Mouse (Mus musculus): ENCODE measurements around the gene L3mbtl1. TPM values are rescaled to one million over a fixed set of nuclear protein-coding genes. Genes with fewer than 3 reads are reported as not detected.

Gene L3mbtl1
- polyA plus RNA-seq, 1 experiment from 2014 or later: 0.69 TPM

DNA sequence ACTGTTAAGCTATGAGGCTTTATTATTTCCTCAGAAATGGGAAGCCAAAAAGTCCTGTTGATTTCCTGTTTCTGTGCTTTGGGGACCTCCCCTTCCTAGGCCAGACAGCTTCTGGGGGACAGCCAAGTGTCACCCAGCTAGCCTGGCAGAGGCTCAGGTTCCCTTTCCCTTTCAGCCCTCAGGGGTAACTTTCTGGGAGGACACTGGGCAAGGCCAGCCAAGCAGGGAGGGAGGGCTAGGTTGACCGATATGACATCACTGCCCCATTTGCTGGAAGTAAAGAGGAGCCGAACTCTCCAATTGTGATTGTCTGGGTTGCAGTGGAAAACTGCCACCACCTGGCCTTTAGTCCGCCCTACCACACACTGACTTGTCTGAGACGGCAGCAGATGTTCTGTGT is 32.7 kb downstream of the L3mbtl1 start:
- no peak for ATAC-seq (ENCODE audit: low FRiP score)
- Histone ChIP-seq H3K9ac (no peak overlapping the region), H3K4me1 (replicated peaks) (peaks cover 32% of the 10 kb centered on the region), H3K4me2 (no peak overlapping the region), H3K27ac (0 out of 2 replicates have a peak overlapping the region, but pooled peaks have one; percentile 12), H3K36me3 (no peaks in the 10 kb centered on the region), H3K4me3 (no peak overlapping the region), H3K27me3 (no peaks in the 10 kb centered on the region), H3K9me3 (no peaks in the 10 kb centered on the region)
- 62% methylated on average over 4 of the region's 4 CpGs for WGBS

DNA sequence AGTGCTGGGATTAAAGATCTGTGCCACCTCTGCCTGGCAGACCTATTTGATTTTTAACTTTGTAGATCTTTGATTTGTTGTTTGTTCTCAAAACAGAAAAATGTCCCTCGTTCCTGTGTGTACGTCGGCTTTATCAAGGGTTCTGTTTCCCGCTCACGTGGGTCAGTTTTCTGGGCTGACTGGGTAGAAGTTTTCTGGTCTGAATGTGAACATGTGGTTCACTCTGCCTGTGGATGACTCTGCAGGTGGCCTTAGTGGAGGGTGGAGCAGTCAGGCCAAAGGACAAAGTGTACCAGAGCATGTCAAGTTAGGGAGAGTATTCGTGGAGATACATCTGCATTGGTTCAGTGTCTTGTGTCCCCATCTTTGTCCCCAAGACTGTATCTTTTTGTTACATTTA is 41.1 kb downstream of the L3mbtl1 start:
- Histone ChIP-seq H3K4me3 (no peak overlapping the region), H3K4me1 (replicated peaks) (no peaks in the 10 kb centered on the region), H3K27me3 (0 out of 2 replicates have a peak, but pooled peaks cover 8% of the 10 kb centered on the region), H3K27ac (no peak overlapping the region), H3K9me3 (no peaks in the 10 kb centered on the region), H3K9ac (no peak overlapping the region), H3K4me2 (no peak overlapping the region), H3K36me3 (no peaks in the 10 kb centered on the region)
- no peak for ATAC-seq (ENCODE audit: low FRiP score)
- 92% methylated on average over 6 of the region's 6 CpGs for WGBS

DNA sequence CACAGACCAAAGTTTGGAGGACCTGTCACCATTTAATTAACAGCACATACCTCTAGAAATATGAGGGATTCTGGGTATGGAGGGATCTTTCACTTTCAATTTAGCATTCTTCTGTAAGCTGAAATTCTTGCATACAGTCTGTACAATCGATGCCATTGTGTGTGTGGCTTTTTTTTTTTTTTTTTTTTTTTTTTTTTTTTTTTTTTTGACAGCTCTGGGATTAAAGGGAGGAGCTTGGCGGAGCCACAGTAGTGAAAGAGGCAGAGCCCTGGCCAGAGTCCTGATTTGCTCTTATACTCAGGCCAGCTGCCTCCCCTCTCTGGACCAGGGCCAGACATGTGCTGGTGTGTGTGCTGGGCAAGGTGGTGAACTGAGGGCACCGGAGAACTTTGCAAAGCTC is 42.7 kb downstream of the L3mbtl1 start:
- no peak overlapping the region for H3K27ac ChIP-seq
- 59% methylated on average over 3 of the region's 3 CpGs for WGBS
- H3K4me1 ChIP-seq (replicated peaks): no peaks in the 10 kb centered on the region
- no peaks in the 10 kb centered on the region for H3K36me3 ChIP-seq
- no peaks in the 10 kb centered on the region for H3K9me3 ChIP-seq
- no peak for ATAC-seq (ENCODE audit: low FRiP score)
- no peak overlapping the region for H3K4me3 ChIP-seq
- H3K27me3 ChIP-seq: 0 out of 2 replicates have a peak, but pooled peaks cover 8% of the 10 kb centered on the region
- H3K4me2 ChIP-seq: no peak overlapping the region
- no peak overlapping the region for H3K9ac ChIP-seq

DNA sequence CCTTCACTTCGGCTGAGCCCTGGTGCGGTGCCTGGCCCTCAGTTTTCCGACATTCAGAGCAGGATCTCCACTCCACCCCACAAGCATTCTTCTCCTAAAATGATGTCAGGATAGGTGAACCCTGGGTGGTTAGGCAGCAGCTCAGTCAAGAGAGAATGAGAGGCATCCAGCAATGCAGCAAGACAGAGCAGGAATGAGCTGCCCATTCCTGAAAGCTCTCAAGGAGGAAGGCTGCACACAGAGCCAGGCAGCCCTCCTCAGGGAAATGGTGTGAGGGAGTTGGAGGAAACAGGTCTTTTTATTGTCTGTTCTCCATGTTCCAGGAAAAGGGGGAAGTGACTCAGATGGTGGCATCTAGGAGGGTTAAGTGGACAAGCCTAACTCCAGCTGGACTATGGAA is 43.5 kb downstream of the L3mbtl1 start:
- no peak overlapping the region for H3K4me3 ChIP-seq
- no peaks in the 10 kb centered on the region for H3K36me3 ChIP-seq
- no peak overlapping the region for H3K4me2 ChIP-seq
- no peaks in the 10 kb centered on the region for H3K4me1 ChIP-seq (replicated peaks)
- H3K9me3 ChIP-seq: no peaks in the 10 kb centered on the region
- 0 out of 2 replicates have a peak, but pooled peaks cover 8% of the 10 kb centered on the region for H3K27me3 ChIP-seq
- no peak overlapping the region for H3K9ac ChIP-seq
- ATAC-seq (ENCODE audit: low FRiP score): no peak
- no peak overlapping the region for H3K27ac ChIP-seq
- WGBS: 87% methylated on average over 3 of the region's 3 CpGs

DNA sequence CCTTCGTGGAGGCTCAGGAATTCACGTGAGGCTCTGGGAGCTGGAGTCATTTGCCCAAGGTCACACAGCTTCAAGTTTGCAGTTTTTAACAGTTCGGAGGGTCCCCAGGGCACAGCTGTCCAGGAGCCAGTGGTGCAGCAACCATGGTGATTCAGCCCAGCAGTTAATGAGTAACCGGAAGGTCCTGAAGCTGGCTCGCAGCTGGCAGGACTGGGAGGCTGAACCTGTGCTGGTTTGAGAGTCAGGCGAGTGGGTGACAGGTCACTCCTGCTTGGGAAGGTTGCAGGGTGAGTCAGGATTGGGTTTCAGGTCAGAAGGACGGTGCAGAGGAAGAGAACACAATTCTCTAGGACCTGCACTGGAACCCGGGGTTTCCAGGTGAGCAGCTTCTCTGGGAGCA is 43.9 kb downstream of the L3mbtl1 start, which contains the start of gene Sgk2:
Gene Sgk2 (plus strand): TSS at position 113 of the 400 bp plus-strand sequence.
- ATAC-seq (ENCODE audit: low FRiP score): no peak
- Histone ChIP-seq H3K9ac (no peak within 1 kb of the TSS), H3K36me3 (no peaks in the 10 kb centered on the region), H3K9me3 (no peaks in the 10 kb centered on the region), H3K4me1 (replicated peaks) (no peaks in the 10 kb centered on the region), H3K4me3 (no peak within 1 kb of the TSS), H3K27me3 (0 out of 2 replicates have a peak, but pooled peaks cover 8% of the 10 kb centered on the region), H3K4me2 (no peak within 1 kb of the TSS), H3K27ac (no peak within 1 kb of the TSS)
- 65% methylated on average over 8 of the region's 8 CpGs for WGBS

DNA sequence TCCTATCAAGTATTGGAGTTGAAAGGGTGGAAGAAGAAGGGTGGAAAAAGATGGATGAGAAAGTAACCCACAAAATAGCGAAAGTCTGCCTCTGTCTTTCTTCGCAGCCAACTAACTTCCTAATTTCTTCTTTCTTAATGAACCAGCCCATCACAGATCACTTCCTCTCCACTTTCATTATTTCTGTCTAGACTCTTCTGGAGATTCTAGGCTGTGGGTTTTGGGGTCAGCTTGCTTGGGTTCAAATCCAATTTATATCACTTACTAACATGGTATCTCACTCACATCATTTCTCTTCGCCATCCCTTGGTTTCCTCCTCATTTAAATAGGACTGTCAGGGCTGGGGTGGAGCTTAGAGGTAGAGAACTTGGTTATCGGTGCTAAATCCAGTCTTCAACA is 45.0 kb downstream of the L3mbtl1 start:
- WGBS: 87% methylated on average over 4 of the region's 4 CpGs

DNA sequence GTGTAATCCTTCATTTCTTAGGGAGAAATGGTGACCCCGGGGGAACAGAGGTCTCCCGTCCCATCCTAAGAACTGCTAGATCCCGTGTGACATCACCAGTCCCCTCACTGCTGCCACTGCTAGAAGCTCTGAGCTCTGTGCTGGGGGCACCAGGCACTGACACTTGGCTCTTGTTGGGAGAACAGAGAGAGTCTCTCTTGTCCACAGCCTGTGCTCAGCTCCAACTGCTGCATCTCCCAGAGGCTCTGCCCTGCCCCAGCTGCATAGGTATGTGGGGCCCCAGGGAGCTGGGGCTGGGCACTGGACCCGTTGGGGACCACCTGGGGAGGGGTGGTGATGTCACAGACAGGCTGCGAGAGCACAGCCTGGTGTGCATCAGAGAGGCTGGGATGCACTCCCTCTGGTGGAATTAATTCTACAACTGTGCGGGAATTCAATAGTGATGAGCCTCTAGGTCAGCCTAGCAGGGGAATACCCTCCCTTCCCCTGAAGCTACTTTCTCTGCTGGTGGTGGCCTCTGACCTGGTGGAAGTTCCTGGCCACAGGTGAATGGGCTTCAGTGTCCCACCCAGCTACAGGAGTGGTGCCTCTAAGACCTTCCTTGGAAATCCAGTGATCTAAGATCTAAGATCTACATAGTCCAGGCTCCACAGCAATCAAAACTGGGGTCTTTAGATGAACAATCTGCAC is 48.3 kb downstream of the L3mbtl1 start:
- Histone ChIP-seq H3K27ac (no peak overlapping the region), H3K36me3 (no peaks in the 10 kb centered on the region), H3K4me1 (replicated peaks) (no peaks in the 10 kb centered on the region), H3K4me2 (no peak overlapping the region), H3K9ac (no peak overlapping the region), H3K4me3 (no peak overlapping the region), H3K27me3 (0 out of 2 replicates have a peak, but pooled peaks cover 7% of the 10 kb centered on the region), H3K9me3 (no peaks in the 10 kb centered on the region)
- no peak for ATAC-seq (ENCODE audit: low FRiP score)
- WGBS: 34% methylated on average over 6 of the region's 6 CpGs

More for the DNA sequence above, 45.0 kb downstream of the L3mbtl1 start:
- ATAC-seq (ENCODE audit: low FRiP score): no peak
- Histone ChIP-seq H3K4me3 (no peak overlapping the region), H3K9ac (no peak overlapping the region), H3K36me3 (no peaks in the 10 kb centered on the region), H3K27me3 (0 out of 2 replicates have a peak, but pooled peaks cover 8% of the 10 kb centered on the region), H3K4me1 (replicated peaks) (no peaks in the 10 kb centered on the region), H3K4me2 (no peak overlapping the region), H3K27ac (no peak overlapping the region), H3K9me3 (no peaks in the 10 kb centered on the region)

DNA sequence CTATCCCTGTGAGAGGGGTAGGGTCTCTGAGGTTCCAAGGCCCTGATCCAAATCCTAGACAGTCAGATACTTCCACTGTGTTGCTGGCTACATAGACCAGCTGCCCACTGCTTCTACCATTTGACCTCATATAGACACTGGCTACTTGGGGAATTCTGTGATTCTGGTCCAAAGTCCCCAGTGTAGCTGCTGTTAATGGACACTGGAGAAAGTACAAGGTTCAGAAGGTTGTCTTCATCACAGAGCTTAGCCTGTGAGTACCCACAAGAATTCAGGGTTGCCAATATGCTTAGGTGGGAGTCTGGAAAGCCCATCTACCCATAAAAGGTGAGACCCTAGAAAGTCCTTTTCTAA is 48.8 kb downstream of the L3mbtl1 start:
- Histone ChIP-seq H3K9me3 (no peaks in the 10 kb centered on the region), H3K9ac (no peak overlapping the region), H3K4me3 (no peak overlapping the region), H3K4me2 (no peak overlapping the region), H3K36me3 (no peaks in the 10 kb centered on the region), H3K4me1 (replicated peaks) (no peaks in the 10 kb centered on the region), H3K27ac (no peak overlapping the region), H3K27me3 (0 out of 2 replicates have a peak, but pooled peaks cover 2% of the 10 kb centered on the region)
- no peak for ATAC-seq (ENCODE audit: low FRiP score)

DNA sequence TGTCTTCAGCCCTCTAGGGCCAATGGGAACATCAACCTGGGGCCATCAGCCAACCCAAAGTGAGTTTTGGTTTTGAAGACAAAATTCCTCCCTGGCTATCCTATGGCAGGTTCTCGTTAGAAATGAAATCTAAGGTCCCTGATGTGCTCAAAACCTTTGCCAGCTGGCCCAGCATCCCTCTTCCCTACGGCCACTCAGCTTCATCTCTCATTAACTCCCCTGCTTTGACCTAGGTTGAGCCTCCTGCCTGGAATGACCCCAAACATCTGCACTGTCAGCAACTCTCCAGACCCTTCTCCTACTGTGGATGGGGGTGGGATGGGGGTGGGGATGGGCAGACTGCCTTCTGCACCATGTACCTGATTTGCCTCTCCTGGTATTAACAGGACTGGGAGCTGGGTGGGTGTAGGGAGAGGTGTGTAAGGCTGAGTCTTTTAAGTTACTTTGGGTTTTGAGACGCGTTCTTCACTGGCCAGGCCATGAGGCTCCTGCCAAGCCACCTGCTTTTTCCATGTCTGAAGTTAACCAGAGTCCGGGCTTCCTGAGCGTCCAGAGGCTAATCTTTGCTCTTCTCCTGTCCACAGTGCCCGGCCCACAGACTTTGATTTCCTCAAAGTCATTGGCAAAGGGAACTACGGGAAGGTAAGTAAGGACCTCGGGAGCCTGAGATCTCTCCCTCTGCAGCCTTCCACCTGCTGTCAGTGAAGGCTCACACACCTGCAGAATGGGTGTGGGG is 50.8 kb downstream of the L3mbtl1 start:
- no peak overlapping the region for H3K27ac ChIP-seq
- ATAC-seq (ENCODE audit: low FRiP score): no peak

DNA sequence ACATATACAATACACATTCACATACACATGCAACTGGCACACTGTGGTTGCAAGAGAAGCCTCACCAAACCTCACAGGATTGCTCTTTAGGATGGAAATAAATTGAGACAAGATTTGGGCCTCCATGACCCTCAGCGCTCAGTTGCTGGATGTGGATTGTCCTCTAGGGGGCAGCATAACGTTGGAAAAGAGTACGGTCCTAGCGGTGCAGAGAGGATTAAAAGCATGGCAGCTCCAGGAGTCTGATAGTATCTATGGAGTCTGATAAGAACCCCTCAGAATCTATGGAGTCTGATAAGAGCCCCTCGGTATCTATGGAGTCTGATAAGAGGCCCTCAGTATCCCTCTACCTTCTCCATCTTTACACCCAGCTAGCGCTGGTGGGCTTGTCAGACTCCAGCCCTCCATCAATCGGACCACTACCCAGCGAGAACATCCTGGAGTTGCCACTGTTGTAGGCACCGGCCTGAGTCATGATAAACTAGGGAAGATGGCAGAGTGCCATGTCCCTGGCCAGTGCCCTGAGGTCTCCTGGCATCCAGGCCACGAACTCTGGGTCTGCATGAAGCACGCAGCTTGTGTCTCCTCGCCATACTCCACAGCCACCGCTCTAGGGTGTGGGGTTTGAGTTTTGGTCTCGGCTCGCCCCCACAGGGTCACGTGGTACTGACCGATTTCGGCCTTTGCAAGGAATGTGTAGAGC is 55.4 kb downstream of the L3mbtl1 start:
- peak overlapping the region; percentile 18 for H3K4me3 ChIP-seq
- WGBS: 36% methylated on average over 18 of the region's 18 CpGs
- 0 out of 2 replicates have a peak, but pooled peaks have one; percentile 63 for ATAC-seq (ENCODE audit: low FRiP score)
- H3K27me3 ChIP-seq: peaks cover 10% of the 10 kb centered on the region; the same call in 1 of the 2 replicates
- no peak overlapping the region; the same call in 1 of the 2 replicates for H3K9ac ChIP-seq
- peaks cover 6% of the 10 kb centered on the region; the same call in 1 of the 2 replicates for H3K4me1 ChIP-seq (replicated peaks)
- peak overlapping the region; percentile 40 for H3K4me2 ChIP-seq
- H3K9me3 ChIP-seq: no peaks in the 10 kb centered on the region
- no peaks in the 10 kb centered on the region for H3K36me3 ChIP-seq
- no peak overlapping the region for H3K27ac ChIP-seq

More for the DNA sequence above, 50.8 kb downstream of the L3mbtl1 start:
- Histone ChIP-seq H3K4me1 (replicated peaks) (peaks cover 5% of the 10 kb centered on the region; the same call in 1 of the 2 replicates), H3K4me3 (no peak overlapping the region), H3K9ac (no peak overlapping the region), H3K36me3 (no peaks in the 10 kb centered on the region), H3K27me3 (0 out of 2 replicates have a peak, but pooled peaks cover 3% of the 10 kb centered on the region), H3K9me3 (no peaks in the 10 kb centered on the region), H3K4me2 (no peak overlapping the region)
- 86% methylated on average over 9 of the region's 9 CpGs for WGBS

DNA sequence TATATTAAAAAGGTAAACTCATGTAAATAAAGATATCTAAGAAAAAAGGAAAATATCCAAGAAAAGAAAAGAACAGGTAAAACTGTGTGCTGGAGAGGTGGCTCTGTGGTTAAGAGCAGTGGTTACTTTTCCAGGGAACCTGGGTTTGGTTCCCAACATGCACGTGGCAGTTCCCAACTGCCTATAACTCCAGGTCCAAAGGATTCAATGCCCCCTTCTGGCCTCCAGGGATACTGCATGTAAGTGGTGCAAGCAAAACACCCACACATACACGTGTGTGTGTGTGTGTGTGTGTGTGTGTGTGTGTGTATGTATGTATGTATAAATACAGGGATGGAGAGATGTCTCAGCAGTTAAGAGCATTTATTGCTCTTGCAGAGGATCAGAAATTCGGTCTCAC is 56.5 kb downstream of the L3mbtl1 start:
- H3K4me3 ChIP-seq: no peak overlapping the region
- peaks cover 13% of the 10 kb centered on the region; the same call in 1 of the 2 replicates for H3K27me3 ChIP-seq
- no peak overlapping the region for H3K9ac ChIP-seq
- no peak for ATAC-seq (ENCODE audit: low FRiP score)
- WGBS: 31% methylated on average over 3 of the region's 3 CpGs
- peaks cover 6% of the 10 kb centered on the region; the same call in 1 of the 2 replicates for H3K4me1 ChIP-seq (replicated peaks)
- no peak overlapping the region for H3K4me2 ChIP-seq
- H3K36me3 ChIP-seq: no peaks in the 10 kb centered on the region
- no peaks in the 10 kb centered on the region for H3K9me3 ChIP-seq
- no peak overlapping the region for H3K27ac ChIP-seq

DNA sequence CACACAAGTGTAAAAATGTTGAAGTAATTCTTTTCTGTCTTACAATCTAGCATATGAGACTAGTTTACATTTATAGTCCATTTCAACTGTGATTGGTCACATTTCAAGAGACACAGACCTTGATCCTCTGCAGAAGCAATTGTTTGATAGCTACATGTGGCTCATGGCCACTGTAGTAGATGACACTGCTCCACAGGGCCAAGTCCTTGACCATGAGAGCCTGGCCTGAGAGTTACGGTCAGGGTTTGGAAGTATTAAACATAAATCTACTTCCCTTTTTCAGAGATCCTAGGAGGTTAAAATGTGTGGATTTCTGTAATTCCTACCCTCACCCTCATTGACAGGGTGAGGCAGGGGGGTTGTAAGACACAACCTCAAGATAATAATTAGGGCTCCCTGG is 57.8 kb downstream of the L3mbtl1 start:
- WGBS: 94% methylated on average over 1 of the region's 1 CpGs
- Histone ChIP-seq H3K4me2 (no peak overlapping the region), H3K9me3 (no peaks in the 10 kb centered on the region), H3K27ac (no peak overlapping the region), H3K4me3 (no peak overlapping the region), H3K4me1 (replicated peaks) (peaks cover 6% of the 10 kb centered on the region; the same call in 1 of the 2 replicates), H3K36me3 (no peaks in the 10 kb centered on the region), H3K27me3 (peaks cover 18% of the 10 kb centered on the region), H3K9ac (no peak overlapping the region)
- no peak for ATAC-seq (ENCODE audit: low FRiP score)
